Mouse (Mus musculus): ENCODE measurements around the gene Gpr6.

Gpr6 gene

DNA sequence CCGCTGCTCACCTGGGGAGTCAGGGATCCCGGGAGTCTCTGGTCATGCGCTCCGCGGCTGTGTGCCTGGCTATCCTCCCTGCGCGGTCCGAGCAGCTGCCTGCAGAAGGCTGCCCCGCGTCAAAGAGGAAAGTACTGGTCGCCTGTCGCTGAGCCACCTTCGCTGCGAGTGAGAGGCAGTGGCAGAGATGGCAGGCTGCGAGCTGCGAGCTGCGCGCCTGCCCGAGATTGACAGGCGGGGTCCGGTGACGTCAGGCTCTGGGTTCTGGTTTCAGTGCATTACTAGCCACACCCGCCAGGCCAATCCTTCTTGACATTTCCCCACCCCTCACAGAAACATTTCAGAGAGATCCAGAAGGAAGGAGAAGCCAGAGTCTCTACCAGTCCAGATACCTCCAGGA, at the start of gene Gpr6:
Gpr6 (minus strand) TSS at position 170 of the 400 bp plus-strand sequence.
- DNase-seq (ENCODE audit: low spot score in 2 of 2), result peak in 1 of 2 experiments; percentile 30

DNA sequence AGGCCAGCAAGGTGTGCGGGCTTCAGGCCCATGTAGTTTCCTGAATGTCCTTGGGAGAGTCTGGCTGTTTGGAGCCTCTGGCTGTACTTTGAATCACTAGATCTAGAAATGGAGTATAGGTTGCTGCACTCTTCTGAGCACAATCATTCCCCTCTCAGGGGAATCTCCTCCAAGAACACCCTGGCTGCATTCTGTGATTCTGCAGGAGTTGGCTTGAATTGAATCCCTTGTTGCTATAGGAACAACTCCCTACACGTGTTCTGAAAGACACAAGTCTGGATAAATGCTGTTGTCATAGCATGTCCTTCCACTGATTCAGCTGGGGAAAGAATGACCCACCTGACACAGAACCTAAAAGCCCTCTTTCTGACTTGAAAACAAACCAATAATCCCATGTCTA, 28.0 kb upstream of the Gpr6 start:
- DNase-seq (ENCODE audit: low spot score in 2 of 2), result no peak

DNA sequence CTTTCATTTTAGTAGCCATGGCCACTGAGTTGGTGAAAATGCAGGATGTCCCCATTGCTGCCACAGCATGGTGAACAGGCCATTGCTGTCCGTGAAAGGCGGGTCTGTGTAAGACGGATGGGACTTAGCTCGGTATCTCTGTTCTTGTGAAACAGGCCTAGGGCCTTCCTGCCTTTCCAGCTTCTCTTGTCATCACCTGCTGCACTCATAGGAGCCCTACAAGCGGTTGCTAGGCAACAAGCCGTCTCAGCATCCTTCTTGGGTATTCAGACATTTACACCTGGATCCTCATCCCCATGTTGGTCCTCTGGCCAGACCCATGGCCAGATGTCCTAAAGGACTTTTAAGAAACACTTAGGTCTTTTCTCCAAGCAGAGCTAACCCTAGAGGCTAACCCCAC, 26.1 kb upstream of the Gpr6 start:
- no peak for DNase-seq (ENCODE audit: low spot score in 2 of 2)

DNA sequence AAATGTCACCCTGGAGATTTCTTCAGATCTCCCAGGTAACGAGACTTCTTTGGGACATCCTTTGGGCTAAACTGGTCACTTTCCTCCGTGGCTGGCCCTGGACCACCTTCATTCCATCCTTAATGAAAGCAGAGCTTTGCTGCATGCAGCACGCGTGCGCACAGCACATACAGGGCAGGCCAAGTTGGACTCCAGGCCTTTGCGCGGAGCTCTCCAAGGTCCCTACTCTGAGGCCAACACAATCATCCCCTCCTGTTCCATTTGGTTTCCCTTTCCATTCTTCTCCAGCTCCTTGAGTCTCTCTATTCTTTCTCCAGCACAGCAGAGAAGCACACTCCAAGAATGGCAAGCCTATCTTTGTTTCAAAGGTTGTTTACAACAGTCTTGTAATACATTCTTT, 16.8 kb upstream of the Gpr6 start:
- no peak for DNase-seq (ENCODE audit: low spot score in 2 of 2)

DNA sequence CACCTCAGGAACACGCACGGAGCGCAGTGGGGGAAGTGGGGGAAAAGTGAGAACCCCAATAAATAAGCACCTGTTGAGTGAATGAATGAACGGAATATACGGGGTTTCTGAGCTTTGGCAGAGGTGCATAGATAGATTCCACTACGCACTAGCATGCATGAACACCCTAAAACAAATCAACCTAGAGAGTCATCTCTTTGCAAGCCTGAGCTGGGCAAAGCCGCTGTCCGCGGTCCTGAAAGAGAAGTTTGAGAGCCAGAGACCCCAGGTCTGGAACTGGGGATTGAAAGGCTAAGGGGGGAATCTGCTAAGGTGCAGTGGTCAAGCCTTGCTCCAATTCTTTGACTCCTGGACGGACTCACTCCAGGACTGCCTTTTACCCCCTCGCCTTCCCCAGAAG, 389 bp downstream of the Gpr6 start:
- peak in 1 of 2 experiments; percentile 20 for DNase-seq (ENCODE audit: low spot score in 2 of 2)

DNA sequence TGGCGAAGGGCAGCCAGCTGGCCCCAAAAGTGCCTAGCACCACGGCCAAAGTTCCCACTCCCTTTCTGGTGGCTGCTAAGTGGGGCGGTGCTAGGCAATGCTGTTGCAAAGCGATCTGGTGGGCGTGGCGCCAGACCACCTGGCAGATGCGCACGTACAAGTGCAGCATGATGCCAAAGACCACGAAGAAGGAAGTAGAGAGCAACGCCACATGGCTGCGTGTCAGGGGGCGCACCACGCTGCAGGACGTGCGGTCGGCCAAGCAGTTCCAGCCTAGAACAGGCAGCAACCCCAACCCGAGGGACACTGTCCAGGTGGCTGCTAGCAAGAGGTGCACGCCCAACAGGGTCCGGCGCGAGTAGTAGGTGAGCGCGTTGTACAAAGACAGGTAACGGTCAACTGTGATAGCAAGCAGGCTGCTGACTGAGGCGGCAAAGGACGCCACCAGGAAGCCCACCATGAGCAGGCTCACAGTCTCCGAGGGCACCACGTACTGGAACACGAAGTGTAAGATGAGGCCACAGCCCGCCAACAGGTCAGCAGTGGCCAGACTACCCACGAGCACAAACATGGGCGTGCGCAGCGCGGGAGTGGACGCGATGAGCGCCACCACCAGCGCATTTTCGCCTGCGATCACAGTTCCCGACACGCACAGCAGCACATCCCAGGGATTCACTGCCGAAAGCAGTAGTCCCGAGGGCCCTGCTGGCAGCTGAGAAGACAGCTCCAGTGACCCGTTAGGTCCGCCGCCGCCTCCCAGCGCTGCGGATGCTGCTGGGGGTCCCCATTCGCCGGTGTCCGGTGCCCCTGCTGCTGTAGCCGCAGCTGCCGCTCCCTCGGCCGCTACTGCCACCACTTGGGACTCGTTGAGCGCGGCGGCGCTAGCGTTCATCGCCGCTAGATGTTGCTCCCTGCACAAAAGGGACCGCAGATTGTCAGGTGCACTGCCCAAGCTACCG, 1.1 kb downstream of the Gpr6 start:
- DNase-seq (ENCODE audit: low spot score in 2 of 2), result peak in 1 of 2 experiments; percentile 50

DNA sequence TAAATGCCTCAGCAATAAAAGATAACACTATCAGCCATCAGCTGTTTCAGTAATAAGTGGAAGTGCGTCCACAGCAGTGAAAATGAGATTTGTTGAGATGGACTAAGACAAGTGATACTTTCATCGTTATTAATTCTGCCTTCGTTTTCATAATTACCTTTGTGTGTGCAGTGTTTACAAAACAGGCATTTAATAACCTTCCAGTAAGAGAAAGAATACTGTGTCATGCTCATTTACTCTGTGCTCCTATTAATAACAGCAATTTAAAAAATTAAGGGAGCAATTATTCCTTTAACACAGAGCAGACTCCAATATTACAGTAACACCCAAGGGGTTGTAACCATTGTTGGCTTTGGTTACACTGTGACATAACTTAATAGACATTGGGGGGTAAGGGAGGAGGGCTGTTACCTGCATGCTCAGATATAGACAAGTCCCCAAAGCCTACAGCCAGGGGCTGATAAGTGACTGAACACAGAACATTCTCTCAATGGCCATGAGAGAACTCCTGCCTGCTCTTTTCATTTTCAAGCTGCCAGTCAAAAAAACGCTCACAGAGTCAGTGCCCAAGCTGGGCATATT, 11.7 kb downstream of the Gpr6 start:
- DNase-seq (ENCODE audit: low spot score in 2 of 2), result no peak

DNA sequence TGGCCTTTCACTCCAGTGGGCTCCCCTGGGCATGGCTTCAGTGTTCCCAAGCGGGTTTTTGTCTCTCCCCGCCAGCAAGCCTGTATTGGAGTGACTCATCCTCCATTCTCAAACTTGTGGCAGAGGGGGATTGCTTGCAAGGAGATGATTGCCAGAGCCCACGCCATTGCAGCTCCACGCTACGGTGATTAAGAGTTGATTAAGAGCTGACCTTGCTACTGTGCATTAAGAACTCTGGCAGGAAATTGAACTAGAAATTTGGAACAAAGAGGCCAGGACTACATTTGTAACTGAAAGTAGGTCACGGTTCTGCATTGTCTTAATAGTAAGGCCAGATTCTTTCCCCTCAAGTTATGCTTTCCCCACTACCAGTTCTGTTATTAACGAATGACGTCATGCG, 16.5 kb downstream of the Gpr6 start:
- no peak for DNase-seq (ENCODE audit: low spot score in 2 of 2)

DNA sequence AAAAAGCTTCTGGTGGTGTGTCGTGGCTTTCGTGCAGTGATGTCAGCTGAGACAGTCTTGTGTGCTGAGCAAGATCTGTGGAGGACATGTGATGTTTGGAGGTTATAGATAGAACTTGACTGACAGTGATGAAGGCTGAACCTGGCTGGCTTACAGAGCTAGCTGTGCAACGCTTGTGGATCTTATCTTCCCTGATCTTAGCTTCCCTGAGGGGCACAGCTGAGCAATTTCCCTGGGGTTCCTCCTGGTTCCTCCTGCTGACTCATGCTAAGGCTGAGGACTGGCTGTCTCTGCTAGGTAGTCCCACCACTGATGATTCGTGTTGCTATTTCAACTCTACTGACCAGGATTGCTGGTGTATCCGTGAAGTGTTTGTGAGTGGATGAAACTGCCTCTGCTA, 18.1 kb downstream of the Gpr6 start:
- DNase-seq (ENCODE audit: low spot score in 2 of 2), result no peak

DNA sequence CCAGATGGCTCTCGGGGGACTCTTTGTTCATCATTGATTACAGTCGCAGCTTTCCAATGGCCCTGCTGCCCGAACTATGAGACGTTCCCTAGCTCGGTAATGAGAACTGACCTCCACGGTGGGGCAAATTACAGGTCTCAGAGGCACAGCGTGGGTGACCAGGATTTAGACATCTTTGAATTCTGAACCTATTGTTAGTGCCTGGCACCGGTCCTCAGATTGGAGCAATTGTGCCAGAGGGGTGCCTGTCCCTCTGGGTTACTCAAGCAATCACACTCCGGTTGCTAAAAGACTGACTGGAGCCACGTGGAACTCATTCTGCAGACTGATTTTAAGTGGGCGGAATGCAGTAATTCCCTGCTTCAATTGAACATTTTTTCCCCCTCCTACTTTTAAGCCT, 29.8 kb downstream of the Gpr6 start:
- DNase-seq (ENCODE audit: low spot score in 2 of 2), result no peak

DNA sequence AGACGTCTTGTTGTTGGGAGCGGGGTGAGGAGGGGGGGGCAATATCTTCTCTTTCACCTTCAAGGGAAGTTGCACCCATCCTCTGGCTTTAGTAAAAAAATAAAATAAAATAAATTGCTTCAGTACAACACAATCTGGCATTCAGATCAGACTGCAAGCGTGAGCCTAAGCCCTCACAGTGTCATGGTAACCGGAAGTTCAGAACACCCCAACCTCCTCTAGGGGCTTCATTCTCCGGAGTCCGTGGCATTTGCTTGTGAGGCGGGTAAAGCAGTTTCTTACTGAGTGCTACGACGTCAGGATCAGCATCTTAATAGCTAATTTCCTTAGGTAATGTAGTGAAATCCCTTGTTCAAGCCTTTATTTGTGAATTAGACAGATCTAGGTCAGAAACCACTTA, 30.6 kb downstream of the Gpr6 start:
- no peak for DNase-seq (ENCODE audit: low spot score in 2 of 2)

DNA sequence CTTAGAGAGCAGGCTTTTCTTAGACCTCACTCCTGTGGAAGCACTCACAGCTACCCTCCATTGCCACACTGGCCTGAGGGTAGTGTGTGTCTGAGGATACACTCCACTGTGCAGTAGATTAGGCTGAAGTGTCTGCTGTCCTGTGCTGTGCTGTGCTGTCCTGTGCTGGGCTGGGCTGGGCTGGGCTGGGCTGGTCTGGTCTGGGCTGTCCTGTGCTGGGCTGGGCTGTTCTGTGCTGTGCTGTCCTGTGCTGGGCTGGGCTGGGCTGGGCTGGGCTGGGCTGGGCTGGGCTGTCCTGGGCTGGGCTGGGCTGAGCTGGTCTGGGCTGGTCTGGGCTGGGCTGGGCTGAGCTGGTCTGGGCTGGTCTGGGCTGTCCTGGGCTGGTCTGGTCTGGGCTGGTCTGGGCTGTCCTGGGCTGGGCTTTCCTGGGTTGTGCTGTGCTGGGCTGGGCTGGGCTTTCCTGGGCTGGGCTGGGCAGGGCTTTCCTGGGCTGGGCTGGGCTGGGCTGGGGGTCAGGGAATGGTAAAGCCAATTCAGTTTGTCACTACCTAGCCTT, 31.5 kb downstream of the Gpr6 start:
- no peak for DNase-seq (ENCODE audit: low spot score in 2 of 2)

DNA sequence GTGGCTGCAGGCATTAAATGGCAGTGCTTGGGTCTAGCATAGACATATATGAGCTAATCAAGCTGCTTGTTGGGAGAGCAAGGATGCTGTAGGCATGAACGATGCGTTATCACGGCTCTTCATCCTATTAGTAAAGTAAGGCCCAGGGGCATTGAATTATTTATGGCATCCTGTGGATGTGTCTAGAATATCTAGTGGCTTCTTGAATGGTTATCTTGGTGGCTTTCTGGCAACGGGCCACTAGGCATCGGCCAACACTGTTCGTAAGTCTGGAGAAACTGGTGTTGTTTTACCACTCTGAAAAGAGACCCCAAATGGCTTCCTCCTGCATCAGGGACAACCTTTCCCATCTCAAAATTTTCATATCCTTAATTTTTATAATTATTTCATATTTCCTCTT, 33.6 kb downstream of the Gpr6 start:
- DNase-seq (ENCODE audit: low spot score in 2 of 2), result no peak

DNA sequence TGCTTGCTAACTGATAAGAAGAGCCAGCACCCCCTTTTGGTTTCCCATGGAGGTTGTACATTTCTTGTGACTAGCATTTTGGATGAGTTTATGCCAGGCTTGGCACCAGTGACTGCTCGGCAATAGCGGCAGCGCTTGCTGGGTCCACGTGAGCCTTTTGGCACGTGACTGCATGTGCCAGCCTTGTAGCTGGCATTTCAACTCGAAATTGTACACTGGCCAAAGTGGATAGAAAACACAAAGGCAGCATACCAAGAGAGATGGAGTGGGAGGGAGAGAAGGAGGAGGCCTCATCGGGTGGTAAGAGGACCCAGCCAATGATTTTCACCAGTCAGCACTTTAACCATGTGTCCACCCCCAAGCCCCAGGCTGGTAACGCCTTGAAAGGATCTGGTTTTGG, 34.4 kb downstream of the Gpr6 start:
- peak in 1 of 2 experiments; percentile 60 for DNase-seq (ENCODE audit: low spot score in 2 of 2)

DNA sequence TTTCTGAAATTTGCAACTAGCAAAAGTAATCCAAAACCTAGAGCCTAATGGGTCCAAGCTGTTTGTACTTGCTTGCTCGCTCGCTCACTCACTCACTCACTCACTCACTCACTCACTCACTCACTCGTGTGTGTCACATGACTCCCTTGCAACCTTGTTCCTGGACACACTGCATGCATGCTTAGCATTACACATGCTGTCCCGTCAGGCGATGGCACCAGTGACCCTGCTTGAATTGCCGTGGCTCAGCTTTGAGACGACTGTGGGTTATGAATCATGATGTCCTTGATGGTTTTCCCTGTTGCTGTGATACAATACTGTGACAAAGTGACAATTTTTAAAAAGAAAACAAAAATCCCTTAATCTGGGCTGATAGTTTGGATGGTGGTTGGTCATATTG, 39.3 kb downstream of the Gpr6 start:
- DNase-seq (ENCODE audit: low spot score in 2 of 2), result no peak

DNA sequence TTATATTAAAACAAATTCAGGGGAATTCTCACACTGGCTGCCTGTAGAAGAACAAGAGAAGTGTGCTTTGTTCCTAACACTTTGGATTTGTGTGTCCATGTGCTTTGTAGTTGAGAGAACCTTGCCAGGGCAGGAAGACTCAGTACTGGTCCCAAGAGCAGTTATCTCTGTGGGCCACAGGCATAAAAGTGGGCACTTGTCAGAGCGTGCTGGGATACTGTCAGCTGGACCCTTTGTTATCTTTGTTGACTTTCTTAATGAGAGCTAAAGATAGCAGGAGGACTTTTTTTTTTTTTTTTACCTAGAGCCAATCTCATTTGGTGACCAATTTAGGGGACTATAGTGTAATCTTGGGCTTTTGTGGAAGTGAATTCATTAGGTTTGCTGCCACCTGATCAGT, 47.2 kb downstream of the Gpr6 start:
- no peak for DNase-seq (ENCODE audit: low spot score in 2 of 2)

DNA sequence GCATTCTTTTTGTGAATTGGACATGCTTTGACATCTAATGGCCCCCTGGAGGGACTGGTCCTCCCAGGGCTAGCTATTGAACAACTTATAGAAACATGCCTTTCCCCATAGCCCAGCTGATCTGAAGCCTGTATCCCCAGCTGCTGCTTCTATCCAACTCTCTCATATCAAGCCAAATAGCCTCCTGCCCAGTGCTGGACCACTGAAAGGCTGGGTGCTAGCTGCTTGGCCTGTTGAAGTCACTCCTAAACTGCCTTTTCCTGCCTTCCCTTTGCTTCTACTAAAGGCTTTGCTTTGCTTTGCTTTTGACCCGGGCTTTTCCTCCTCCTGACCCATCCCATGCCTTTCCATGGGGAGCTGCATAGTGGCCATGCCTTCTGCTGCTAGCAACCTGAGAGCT, 47.7 kb downstream of the Gpr6 start:
- DNase-seq (ENCODE audit: low spot score in 2 of 2), result no peak

DNA sequence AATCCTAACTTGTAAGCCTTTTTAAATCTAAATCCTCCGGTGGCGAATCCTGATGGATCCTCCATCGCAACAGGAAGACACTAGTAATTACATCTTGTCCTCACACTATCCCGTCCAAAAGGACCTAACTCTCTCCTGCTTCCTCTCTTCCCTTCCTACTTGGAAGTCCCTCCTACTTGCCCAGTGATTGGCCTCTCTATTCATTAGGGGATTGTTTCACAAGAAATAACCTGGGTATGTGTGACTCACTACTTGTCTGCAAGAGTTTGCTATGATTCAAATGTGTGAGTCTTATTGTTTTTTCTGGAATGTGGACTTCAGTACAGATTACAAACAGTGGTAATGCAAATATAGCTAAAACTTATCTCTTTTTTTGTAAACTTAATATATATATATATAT, 49.9 kb downstream of the Gpr6 start:
- DNase-seq (ENCODE audit: low spot score in 2 of 2), result no peak
